Comparison of ENCODE assay signal across 29 mouse cellular contexts in the genomic region with DNA sequence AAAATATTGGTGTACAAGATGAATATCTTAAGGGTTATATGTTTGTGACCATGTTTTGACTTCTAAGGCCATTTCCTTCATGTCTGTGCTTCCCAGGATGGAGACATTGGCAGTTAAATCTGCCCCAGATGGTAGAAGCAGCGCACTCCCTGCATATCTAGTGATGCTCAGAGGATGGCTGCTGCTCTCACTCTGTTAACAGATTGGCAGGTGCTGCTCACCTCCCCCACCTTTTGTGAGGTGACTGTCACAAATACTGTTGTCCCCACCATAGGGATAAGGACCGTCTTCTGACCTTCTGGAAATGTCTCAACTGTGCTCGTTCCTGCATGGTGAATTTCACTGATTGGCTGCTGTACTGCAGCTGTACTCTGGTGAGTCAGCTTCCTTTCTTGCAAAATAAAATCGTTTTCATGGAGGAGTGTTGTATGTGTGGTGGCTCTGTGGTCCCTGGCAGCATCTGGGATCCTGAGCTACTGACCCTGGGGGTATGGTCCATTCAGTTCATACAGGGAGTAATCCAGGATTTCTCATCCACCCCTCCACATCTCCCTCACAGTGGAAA. TPM values are rescaled to one million over a fixed set of nuclear protein-coding genes. Genes with fewer than 3 reads are reported as not detected.
DNase-seq lines count a peak whose midpoint lies in the region; ATAC-seq and TF ChIP-seq lines count a peak whose summit lies in the region.
"Had no signal": no experiment of that assay in that cellular context is flagged by ENCODE, and none has a peak within 500 bp of the region (broad histone marks: within the 10 kb centered on the region; RNA-seq: fewer than 3 reads in every experiment).

No protein-coding gene starts in this region.

- H3K27ac ChIP-seq in intestine, postnatal 0 days (ENCODE audit: low read depth, low read length), result no peak overlapping the region
- H3K27ac ChIP-seq: forebrain, embryonic 13.5 days; hindbrain, embryonic 13.5 days; kidney, embryonic 15.5 days; liver, embryonic 14.5 days; lung, embryonic 15.5 days had no signal

- 62% methylated on average over 4 of the region's 4 CpGs for WGBS in intestine, postnatal 0 days

- DNase-seq in cerebellum, postnatal 14 days, result peak; percentile 29 to 44
- no peak for DNase-seq in cerebellum, adult 8-10 months
- peak; percentile 79 for DNase-seq in 3T3-L1 (ENCODE audit: low read depth, low spot score)
- no peak for DNase-seq in right cerebral cortex, postnatal 25 days
- no peak for DNase-seq in c-Kit-positive CD71-positive TER-119-positive erythroid progenitor cells, embryonic 14.5 days (ENCODE audit: low spot score)
- DNase-seq: adrenal gland, adult 8-10 months; B cell, adult 2 months; cerebellum, adult 11 months; gastrocnemius, postnatal 36 days; heart, postnatal 10 days; lung, postnatal 4 days; midbrain, embryonic 14.5 days; retina, postnatal 1 day; thymus, postnatal 14 days had no signal

- H3K4me1 ChIP-seq in intestine, postnatal 0 days (replicated peaks; ENCODE audit: control insufficient read depth, insufficient read depth, low read length), result no peaks in the 10 kb centered on the region
- H3K4me1 ChIP-seq: forebrain, embryonic 13.5 days; hindbrain, embryonic 13.5 days; lung, embryonic 15.5 days had no signal

- H3K9me3 ChIP-seq in intestine, postnatal 0 days (ENCODE audit: control insufficient read depth), result no peaks in the 10 kb centered on the region
- H3K9me3 ChIP-seq: forebrain, embryonic 13.5 days; hindbrain, embryonic 13.5 days; kidney, embryonic 15.5 days; lung, embryonic 15.5 days had no signal

- no peak overlapping the region for H3K4me3 ChIP-seq in intestine, postnatal 0 days (ENCODE audit: low read depth, low read length)
- H3K4me3 ChIP-seq: erythroblast, embryonic 14.5 days; forebrain, embryonic 13.5 days; hindbrain, embryonic 13.5 days; kidney, embryonic 15.5 days; lung, embryonic 15.5 days had no signal

- no peaks in the 10 kb centered on the region for H3K36me3 ChIP-seq in intestine, postnatal 0 days (ENCODE audit: control insufficient read depth, insufficient read depth)
- H3K36me3 ChIP-seq: hindbrain, embryonic 13.5 days; kidney, embryonic 15.5 days; lung, embryonic 15.5 days had no signal

- ATAC-seq in common myeloid progenitor, adult 5-6 weeks (replicated peaks; ENCODE audit: low read depth, poor library complexity, severe bottlenecking), result peak; percentile 55
- ATAC-seq in megakaryocyte progenitor cell, adult 5-6 weeks (replicated peaks; ENCODE audit: poor library complexity), result peak; percentile 81
- ATAC-seq in intestine, postnatal 0 days, result no peak

- no peaks in the 10 kb centered on the region for H3K27me3 ChIP-seq in intestine, postnatal 0 days (replicated peaks; ENCODE audit: control insufficient read depth, insufficient read depth, low read length)
- H3K27me3 ChIP-seq: forebrain, embryonic 13.5 days; hindbrain, embryonic 13.5 days; kidney, embryonic 15.5 days; lung, embryonic 15.5 days had no signal

- no peak overlapping the region for H3K9ac ChIP-seq in intestine, postnatal 0 days (ENCODE audit: low read depth, low read length)
- H3K9ac ChIP-seq: forebrain, embryonic 13.5 days; hindbrain, embryonic 13.5 days; kidney, embryonic 15.5 days; liver, embryonic 14.5 days; lung, embryonic 15.5 days had no signal

- TF ChIP-seq CTCF in intestine, postnatal 0 days (IDR thresholded peaks at IDR 0.05; ENCODE audit: low read depth), result no peak

- no peak overlapping the region for H3K4me2 ChIP-seq in intestine, postnatal 0 days (replicated peaks; ENCODE audit: low read depth)
- H3K4me2 ChIP-seq: forebrain, embryonic 13.5 days; heart, embryonic 11.5 days; hindbrain, embryonic 13.5 days had no signal

RNA-seq across cellular contexts. Expression of a gene that starts 9.0 kb away (rescaled TPM):
- total RNA-seq in common myeloid progenitor, adult 5-6 weeks (2017), result 67.1 and 71.7 TPM in 2 replicates
- 195 and 224 TPM in 2 replicates for total RNA-seq in megakaryocyte progenitor cell, adult 5-6 weeks (2015)
- total RNA-seq in megakaryocyte progenitor cell, adult 5-6 weeks (2017), result 72.3 and 90.3 TPM in 2 replicates
- 39.6 and 40.7 TPM in 2 replicates for polyA plus RNA-seq in intestine, postnatal 0 days (2015; fragmentation: Nextera tagmentation; extraction: Ambion mirVana)

RNA-seq across cellular contexts. Expression of a gene that starts 9.8 kb away (rescaled TPM):
- not detected in 2 replicates for total RNA-seq in common myeloid progenitor, adult 5-6 weeks (2017)
- total RNA-seq in megakaryocyte progenitor cell, adult 5-6 weeks (2015), result not detected in 2 replicates
- total RNA-seq in megakaryocyte progenitor cell, adult 5-6 weeks (2017), result not detected in 2 replicates
- not detected in 2 replicates for polyA plus RNA-seq in intestine, postnatal 0 days (2015; fragmentation: Nextera tagmentation; extraction: Ambion mirVana)
- total RNA-seq: layer of hippocampus, postnatal 25 days; left cerebral cortex, postnatal 25 days; neutrophil, adult 5-6 weeks had no signal
- polyA plus RNA-seq: embryonic facial prominence, embryonic 11.5 days; erythroblast, embryonic 14.5 days; forebrain, embryonic 13.5 days; hindbrain, embryonic 13.5 days; intestine, embryonic 14.5 days; kidney, embryonic 15.5 days; liver, embryonic 14.5 days; midbrain, embryonic 14.5 days had no signal

RNA-seq across cellular contexts. Expression of a gene that starts 29.2 kb away (rescaled TPM):
- 830 and 874 TPM in 2 replicates for total RNA-seq in common myeloid progenitor, adult 5-6 weeks (2017)
- total RNA-seq in megakaryocyte progenitor cell, adult 5-6 weeks (2015), result 378 and 464 TPM in 2 replicates
- 592 and 744 TPM in 2 replicates for total RNA-seq in megakaryocyte progenitor cell, adult 5-6 weeks (2017)
- polyA plus RNA-seq in intestine, postnatal 0 days (2015; fragmentation: Nextera tagmentation; extraction: Ambion mirVana), result 101 and 109 TPM in 2 replicates

Comparison
In these comparisons a context has a peak if more than half of its experiments do, and no peak if none do; other contexts are left out.
1. DNase-seq: peak in cerebellum, postnatal 14 days (2 of 2) and 3T3-L1 (single experiment); none in cerebellum, adult 8-10 months (single experiment), right cerebral cortex, postnatal 25 days (single experiment) and c-Kit-positive CD71-positive TER-119-positive erythroid progenitor cells, embryonic 14.5 days (single experiment).